Mouse (Mus musculus) lung, postnatal 36 days (tissue): Measurements from ENCODE around the gene Prr23a3.
A peak's percentile ranks its signal among the peaks of the same experiment; 100 is the strongest.

ENCODE experiments used
- DNase-seq: peaks from one replicate; pipeline ENCODE4 v3.0.0; 2022; ENCODE audit warnings: mixed read lengths

Gene Prr23a3

GRCm38 (mm10) chr9:98864571-98864970 lies at the start of gene Prr23a3:
TSS of gene Prr23a3 (plus strand) at chr9:98864767.
- DNase-seq, result no peak

- DNase-seq, result no peak
Observed at GRCm38 (mm10) chr9:98816066-98816465, 48.5 kb upstream of the Prr23a3 start.

- no peak for DNase-seq
Observed at GRCm38 (mm10) chr9:98817592-98817991, 47.0 kb upstream of the Prr23a3 start.

GRCm38 (mm10) chr9:98818971-98819370 lies 45.6 kb upstream of the Prr23a3 start:
- peak; percentile 15 for DNase-seq

GRCm38 (mm10) chr9:98819481-98819880 lies 45.1 kb upstream of the Prr23a3 start:
- DNase-seq, result peak; percentile 60

- DNase-seq, result no peak
Observed at GRCm38 (mm10) chr9:98820461-98820860, 44.1 kb upstream of the Prr23a3 start.

- no peak for DNase-seq
Observed at GRCm38 (mm10) chr9:98821067-98821466, 43.5 kb upstream of the Prr23a3 start.

GRCm38 (mm10) chr9:98823805-98824204 lies 40.8 kb upstream of the Prr23a3 start:
- DNase-seq, result no peak

- DNase-seq, result no peak
Observed at GRCm38 (mm10) chr9:98829508-98829907, 35.1 kb upstream of the Prr23a3 start.

- DNase-seq, result peak; percentile 4
Observed at GRCm38 (mm10) chr9:98837537-98838074, 27.0 kb upstream of the Prr23a3 start.

- DNase-seq, result no peak
Observed at GRCm38 (mm10) chr9:98842117-98842516, 22.4 kb upstream of the Prr23a3 start, which contains the start of gene Prr23a1. TSS of gene Prr23a1 (plus strand) at chr9:98842503.

GRCm38 (mm10) chr9:98856210-98856609 lies 8.4 kb upstream of the Prr23a3 start, which contains the start of gene Prr23a2:
TSS of gene Prr23a2 (plus strand) at chr9:98856494.
- DNase-seq, result no peak

GRCm38 (mm10) chr9:98863463-98863862 lies 1.1 kb upstream of the Prr23a3 start:
- peak; percentile 7 for DNase-seq

- no peak for DNase-seq
Observed at GRCm38 (mm10) chr9:98901486-98901885, 36.9 kb downstream of the Prr23a3 start.

- DNase-seq, result no peak
Observed at GRCm38 (mm10) chr9:98902819-98903218, 38.3 kb downstream of the Prr23a3 start, which contains the start of gene 7420426K07Rik. TSS of gene 7420426K07Rik (plus strand) at chr9:98903119.
